Comparison of ENCODE assay signal across 9 mouse cellular contexts in genomic region chr1:131770656-131771055, GRCm38 (mm10). TPM values are rescaled to one million over a fixed set of nuclear protein-coding genes. Genes with fewer than 3 reads are reported as not detected.
DNase-seq lines count a peak whose midpoint lies in the region; ATAC-seq and TF ChIP-seq lines count a peak whose summit lies in the region.
"Had no signal": no experiment of that assay in that cellular context is flagged by ENCODE, and none has a peak within 500 bp of the region (broad histone marks: within the 10 kb centered on the region; RNA-seq: fewer than 3 reads in every experiment).

No protein-coding gene starts in this region.

- WGBS in midbrain, postnatal 0 days: 59% methylated on average over 4 of the region's 4 CpGs
- WGBS in midbrain, embryonic 16.5 days: 60% methylated on average over 4 of the region's 4 CpGs

- no peak for TF ChIP-seq CTCF in midbrain, postnatal 0 days (IDR thresholded peaks at IDR 0.05)

- no peaks in the 10 kb centered on the region for H3K4me1 ChIP-seq in midbrain, postnatal 0 days (ENCODE audit: insufficient read depth, low read length)
- H3K4me1 ChIP-seq in midbrain, embryonic 16.5 days (ENCODE audit: control insufficient read depth, insufficient read depth, low read length): no peaks in the 10 kb centered on the region

- peak; percentile 64 to 75 for DNase-seq in cerebellum, postnatal 14 days
- no peak for DNase-seq in cerebellum, postnatal 36 days
- DNase-seq in midbrain, postnatal 0 days (ENCODE audit: low spot score): peak; percentile 93
- DNase-seq in layer of hippocampus, adult 18-20 months (ENCODE audit: low spot score in 2 of 2): peak; percentile 79 to 94
- DNase-seq in right cerebral cortex, postnatal 10 days (ENCODE audit: low spot score in 2 of 2): peak; percentile 92 to 95

- no peak overlapping the region for H3K4me3 ChIP-seq in midbrain, postnatal 0 days (ENCODE audit: low read depth, low read length)
- H3K4me3 ChIP-seq in midbrain, embryonic 16.5 days (ENCODE audit: low read depth, low read length): no peak overlapping the region

- H3K9me3 ChIP-seq in midbrain, postnatal 0 days (ENCODE audit: low read length): no peaks in the 10 kb centered on the region
- no peaks in the 10 kb centered on the region for H3K9me3 ChIP-seq in midbrain, embryonic 16.5 days (replicated peaks; ENCODE audit: control insufficient read depth, low read length, poor library complexity, severe bottlenecking)

- no peak for ATAC-seq in midbrain, postnatal 0 days (ENCODE audit: low FRiP score)
- no peak for ATAC-seq in midbrain, embryonic 16.5 days
- ATAC-seq in inflammation-experienced regulatory T-cells, adult 6 months: no peak
- no peak for ATAC-seq in megakaryocyte-erythroid progenitor cell, adult 5-6 weeks (replicated peaks; ENCODE audit: low FRiP score, low TSS enrichment, poor library complexity, severe bottlenecking)

- no peaks in the 10 kb centered on the region for H3K36me3 ChIP-seq in midbrain, postnatal 0 days (ENCODE audit: insufficient read depth, low read length)
- no peaks in the 10 kb centered on the region for H3K36me3 ChIP-seq in midbrain, embryonic 16.5 days (ENCODE audit: control insufficient read depth, insufficient read depth, low read length)

- H3K9ac ChIP-seq in midbrain, postnatal 0 days (replicated peaks; ENCODE audit: low read length, poor library complexity, severe bottlenecking): no peak overlapping the region
- no peak overlapping the region for H3K9ac ChIP-seq in midbrain, embryonic 16.5 days (ENCODE audit: low read depth, low read length)

- H3K4me2 ChIP-seq in midbrain, postnatal 0 days (ENCODE audit: low read depth, low read length, poor library complexity, severe bottlenecking): no peak overlapping the region
- no peak overlapping the region for H3K4me2 ChIP-seq in midbrain, embryonic 16.5 days (ENCODE audit: low read length)

- no peak overlapping the region for H3K27ac ChIP-seq in midbrain, postnatal 0 days (ENCODE audit: low read depth, low read length)
- no peak overlapping the region for H3K27ac ChIP-seq in midbrain, embryonic 16.5 days (ENCODE audit: low read length)

- H3K27me3 ChIP-seq in midbrain, postnatal 0 days (ENCODE audit: insufficient read depth, low read length): no peaks in the 10 kb centered on the region
- H3K27me3 ChIP-seq in midbrain, embryonic 16.5 days (ENCODE audit: control insufficient read depth, insufficient read depth, low read depth, low read length): no peaks in the 10 kb centered on the region

RNA-seq across cellular contexts. Expression of gene Pm20d1, which starts 26.5 kb away (rescaled TPM):
- 0.05 TPM in 2 replicates for total RNA-seq in midbrain, postnatal 0 days (2014; rRNA removed)
- 0.29 and 0.38 TPM in 2 replicates for polyA plus RNA-seq in midbrain, postnatal 0 days (2015; fragmentation: Nextera tagmentation; extraction: Ambion mirVana)
- polyA plus RNA-seq in midbrain, embryonic 16.5 days (2015; fragmentation: Nextera tagmentation; extraction: Ambion mirVana): 0.15 and 0.46 TPM in 2 replicates
- 1 to 10 TPM; 1.8 to 2.1 TPM for total RNA-seq in layer of hippocampus, adult 18-20 months (2021)
- polyA plus RNA-seq in inflammation-experienced regulatory T-cells, adult 6 months (2017; shearing (Covaris generic)): under 1 TPM; 0.08 to 0.11 (median 0.08) TPM
- total RNA-seq in megakaryocyte-erythroid progenitor cell, adult 5-6 weeks (2014; fragmentation: Nextera tagmentation): 0.20 TPM in 1 of 2 replicates, not detected in the other
- not detected in 2 replicates for total RNA-seq in megakaryocyte-erythroid progenitor cell, adult 5-6 weeks (2017)

RNA-seq across cellular contexts. Expression of gene Slc26a9, which starts 26.8 kb away (rescaled TPM):
- total RNA-seq in midbrain, postnatal 0 days (2014; rRNA removed): 0.44 TPM in 1 of 2 replicates, not detected in the other
- polyA plus RNA-seq in midbrain, postnatal 0 days (2015; fragmentation: Nextera tagmentation; extraction: Ambion mirVana): 0.10 and 0.14 TPM in 2 replicates
- polyA plus RNA-seq in midbrain, embryonic 16.5 days (2015; fragmentation: Nextera tagmentation; extraction: Ambion mirVana): 0.04 TPM in 2 replicates
- total RNA-seq in layer of hippocampus, adult 18-20 months (2021): under 1 TPM; 0.12 to 0.15 TPM
- polyA plus RNA-seq in inflammation-experienced regulatory T-cells, adult 6 months (2017; shearing (Covaris generic)): not detected
- total RNA-seq in megakaryocyte-erythroid progenitor cell, adult 5-6 weeks (2014; fragmentation: Nextera tagmentation): not detected in 2 replicates
- total RNA-seq in megakaryocyte-erythroid progenitor cell, adult 5-6 weeks (2017): not detected in 2 replicates
- polyA plus RNA-seq: limb, embryonic 11.5 days had no signal

RNA-seq across cellular contexts. Expression of gene Slc41a1, which starts 56.6 kb away (rescaled TPM):
- total RNA-seq in midbrain, postnatal 0 days (2014; rRNA removed): 39.6 and 45.5 TPM in 2 replicates
- 21.0 and 22.1 TPM in 2 replicates for polyA plus RNA-seq in midbrain, postnatal 0 days (2015; fragmentation: Nextera tagmentation; extraction: Ambion mirVana)
- polyA plus RNA-seq in midbrain, embryonic 16.5 days (2015; fragmentation: Nextera tagmentation; extraction: Ambion mirVana): 17.7 and 18.2 TPM in 2 replicates
- 10 to 100 TPM; 62.5 to 63.0 TPM for total RNA-seq in layer of hippocampus, adult 18-20 months (2021)
- polyA plus RNA-seq in inflammation-experienced regulatory T-cells, adult 6 months (2017; shearing (Covaris generic)): 10 to 100 TPM; 14.0 to 24.6 (median 17.6) TPM
- total RNA-seq in megakaryocyte-erythroid progenitor cell, adult 5-6 weeks (2014; fragmentation: Nextera tagmentation): 4.1 and 5.2 TPM in 2 replicates
- total RNA-seq in megakaryocyte-erythroid progenitor cell, adult 5-6 weeks (2017): 6.1 and 8.2 TPM in 2 replicates

Comparison
In these comparisons a context has a peak if more than half of its experiments do, and no peak if none do; other contexts are left out.
1. DNase-seq: peak in cerebellum, postnatal 14 days (2 of 2), midbrain, postnatal 0 days (single experiment), layer of hippocampus, adult 18-20 months (2 of 2) and right cerebral cortex, postnatal 10 days (2 of 2); none in cerebellum, postnatal 36 days (0 of 2).